Mouse (Mus musculus) natural killer cell, adult 2 months (primary cell): ENCODE results near the gene Glt6d1.
"Not testable (repeated sequence)": the region's sequence is repeated elsewhere in the genome, so short reads cannot be mapped to it uniquely, and the experiment has no call there.

Source experiments
- DNase-seq, 2 experiments: peaks; one replicate each; pipeline ENCODE4 v3.0.0; 2022; ENCODE audit warnings: low spot score in 2 of 2

The Glt6d1 gene

GRCm38 (mm10) chr2:25815748-25816147 is at the start of gene Glt6d1:
Gene Glt6d1 (minus strand): TSS chr2:25815848.
- not testable (repeated sequence) for DNase-seq

- DNase-seq: no peak
Observed at GRCm38 (mm10) chr2:25865412-25865811, 49.8 kb upstream of the Glt6d1 start.

GRCm38 (mm10) chr2:25864230-25864629 is 48.6 kb upstream of the Glt6d1 start:
- DNase-seq: no peak

- no peak for DNase-seq
Observed at GRCm38 (mm10) chr2:25863337-25864131, 47.9 kb upstream of the Glt6d1 start, which contains the start of gene Kcnt1. Gene Kcnt1 (plus strand): TSS chr2:25863734.

- DNase-seq: no peak
Observed at GRCm38 (mm10) chr2:25862696-25863270, 47.1 kb upstream of the Glt6d1 start.

GRCm38 (mm10) chr2:25862038-25862437 is 46.4 kb upstream of the Glt6d1 start:
- DNase-seq: no peak

- DNase-seq: no peak
Observed at GRCm38 (mm10) chr2:25859891-25860290, 44.2 kb upstream of the Glt6d1 start.

GRCm38 (mm10) chr2:25853998-25854397 is 38.4 kb upstream of the Glt6d1 start:
- peak in 1 of 2 experiments; percentile 31 for DNase-seq

GRCm38 (mm10) chr2:25852626-25853025 is 37.0 kb upstream of the Glt6d1 start:
- peak; percentile 35 to 50 for DNase-seq

GRCm38 (mm10) chr2:25850330-25850729 is 34.7 kb upstream of the Glt6d1 start:
- DNase-seq: peak; percentile 54 to 62

GRCm38 (mm10) chr2:25847226-25847625 is 31.6 kb upstream of the Glt6d1 start, which contains the start of gene Sohlh1:
Gene Sohlh1 (minus strand): TSS chr2:25847248.
- no peak for DNase-seq

GRCm38 (mm10) chr2:25846516-25846915 is 30.9 kb upstream of the Glt6d1 start:
- DNase-seq: no peak

GRCm38 (mm10) chr2:25844097-25844496 is 28.4 kb upstream of the Glt6d1 start:
- DNase-seq: no peak

- DNase-seq: no peak
Observed at GRCm38 (mm10) chr2:25842758-25843157, 27.1 kb upstream of the Glt6d1 start.

- DNase-seq: no peak
Observed at GRCm38 (mm10) chr2:25842161-25842560, 26.5 kb upstream of the Glt6d1 start.

GRCm38 (mm10) chr2:25836291-25836690 is 20.6 kb upstream of the Glt6d1 start:
- peak; percentile 55 to 57 for DNase-seq

GRCm38 (mm10) chr2:25830786-25831185 is 15.1 kb upstream of the Glt6d1 start:
- no peak for DNase-seq

GRCm38 (mm10) chr2:25828344-25828947 is 12.8 kb upstream of the Glt6d1 start:
- DNase-seq: no peak

- no peak for DNase-seq
Observed at GRCm38 (mm10) chr2:25824751-25825150, 9.1 kb upstream of the Glt6d1 start.

GRCm38 (mm10) chr2:25822806-25823205 is 7.2 kb upstream of the Glt6d1 start, which contains the start of gene Lcn9:
Gene Lcn9 (plus strand): TSS chr2:25823153.
- peak; percentile 29 to 47 for DNase-seq

GRCm38 (mm10) chr2:25813364-25813763 is 2.3 kb downstream of the Glt6d1 start:
- no peak for DNase-seq

- no peak for DNase-seq
Observed at GRCm38 (mm10) chr2:25811711-25812110, 3.9 kb downstream of the Glt6d1 start.

GRCm38 (mm10) chr2:25798065-25798464 is 17.6 kb downstream of the Glt6d1 start:
- no peak for DNase-seq
